Mouse (Mus musculus) embryonic facial prominence, embryonic 14.5 days (tissue): ENCODE measurements around the gene Tmem30a. TPM values are rescaled to one million over a fixed set of nuclear protein-coding genes. Genes with fewer than 3 reads are reported as not detected.
A peak's percentile ranks its signal among the peaks of the same experiment; 100 is the strongest.

Experiments
- ATAC-seq: fragments of 200-750 bp; cut with Nextera tagmentation; 2 replicates; pipeline ENCODE4 v1.8.0; 2017; ENCODE audit warnings: low read depth, moderate number of reproducible peaks, moderate TSS enrichment
- DNase-seq: peaks from one replicate; pipeline ENCODE4 v3.0.0-alpha.2; 2015; ENCODE audit warnings: low spot score
- H3K27ac ChIP-seq: fragments of 300-500 bp; sonication (generic); replicated peaks from 2 replicates; pipeline ENCODE4 v1.5.1; 2014; ENCODE audit warnings: low read depth, mild to moderate bottlenecking, low read length, moderate library complexity
- H3K27me3 ChIP-seq: fragments of 300-500 bp; sonication (generic); replicated peaks from 2 replicates; pipeline ENCODE4 v1.6.1; 2014; ENCODE audit warnings: low read length; ENCODE audit not compliant: control insufficient read depth, insufficient read depth
- H3K36me3 ChIP-seq: fragments of 300-500 bp; sonication (generic); 2 replicates; pipeline ENCODE4 v1.6.1; 2014; ENCODE audit warnings: low read length, mixed read lengths; ENCODE audit not compliant: control insufficient read depth, insufficient read depth
- H3K4me1 ChIP-seq: fragments of 300-500 bp; sonication (generic); 2 replicates; pipeline ENCODE4 v1.6.1; 2014; ENCODE audit warnings: antibody characterized with exemption, low read length; ENCODE audit not compliant: control insufficient read depth, insufficient read depth
- H3K4me2 ChIP-seq: fragments of 300-500 bp; sonication (generic); 2 replicates; pipeline ENCODE4 v1.6.1; 2014; ENCODE audit warnings: low read depth, mild to moderate bottlenecking, low read length, moderate library complexity, mixed read lengths
- H3K4me3 ChIP-seq: fragments of 300-500 bp; sonication (generic); 2 replicates; pipeline ENCODE4 v1.5.1; 2014; ENCODE audit warnings: low read depth, mild to moderate bottlenecking, low read length
- H3K9ac ChIP-seq: fragments of 300-500 bp; sonication (generic); 2 replicates; pipeline ENCODE4 v1.6.1; 2014; ENCODE audit warnings: low read depth, mild to moderate bottlenecking, low read length, moderate library complexity, mixed read lengths
- H3K9me3 ChIP-seq: fragments of 300-500 bp; sonication (generic); 2 replicates; pipeline ENCODE4 v1.6.1; 2016; ENCODE audit warnings: low read length; ENCODE audit not compliant: control insufficient read depth
- WGBS: fragments of 180-500 bp; shearing (Covaris S2); extraction: QIAGEN DNeasy Blood & Tissue Kit; methylation state at CpG from one replicate; pipeline ENCODE4 v1.1.7; 2014; 5-methylcytosine and 5-hydroxymethylcytosine counted together
- polyA plus RNA-seq: library from polyadenylated mRNA; unstranded; fragments of >200 nt; fragmentation: Nextera tagmentation; extraction: Ambion mirVana; gene quantifications from 2 replicates; pipeline ENCODE4 v1.2.1, GENCODE M21; 2014

Tmem30a gene
- polyA plus RNA-seq, 1 experiment from 2014 or later: 74.4 TPM

DNA sequence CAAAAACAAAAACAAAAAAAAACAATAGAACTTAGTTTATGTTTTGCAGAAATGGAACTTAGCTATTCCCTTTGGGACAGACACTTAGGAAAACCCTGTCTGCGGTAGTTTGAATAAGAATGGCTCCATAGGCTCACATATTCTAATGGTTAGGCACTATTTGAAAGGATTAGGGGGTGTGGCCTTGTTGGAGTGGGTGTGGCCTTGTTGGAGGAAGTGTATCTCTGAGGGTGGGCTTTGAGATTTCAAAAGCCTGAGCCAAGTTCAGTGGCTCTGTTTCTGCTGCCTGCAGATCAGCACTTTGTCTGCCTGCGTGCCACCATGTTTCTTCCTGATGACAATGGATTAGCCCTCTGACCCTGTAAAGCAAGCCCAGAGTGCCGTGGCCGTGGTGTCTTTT, 48.3 kb downstream of the Tmem30a start:
- Histone ChIP-seq H3K9me3 (no peaks in the 10 kb centered on the region), H3K4me3 (no peak overlapping the region), H3K27me3 (no peaks in the 10 kb centered on the region), H3K27ac (no peak overlapping the region), H3K36me3 (no peaks in the 10 kb centered on the region), H3K4me2 (no peak overlapping the region), H3K9ac (no peak overlapping the region), H3K4me1 (no peaks in the 10 kb centered on the region)
- 62% methylated on average over 4 of the region's 4 CpGs for WGBS
- no peak for ATAC-seq
- no peak for DNase-seq

GRCm38 (mm10) chr9:79735608-79736007, 57.7 kb downstream of the Tmem30a start:
- no peak for ATAC-seq
- no peak overlapping the region for H3K27ac ChIP-seq
- no peaks in the 10 kb centered on the region for H3K4me1 ChIP-seq
- H3K4me2 ChIP-seq: no peak overlapping the region
- 83% methylated on average over 6 of the region's 6 CpGs for WGBS
- H3K4me3 ChIP-seq: no peak overlapping the region
- H3K9me3 ChIP-seq: no peaks in the 10 kb centered on the region
- no peaks in the 10 kb centered on the region for H3K27me3 ChIP-seq
- no peak overlapping the region for H3K9ac ChIP-seq
- DNase-seq: no peak
- no peaks in the 10 kb centered on the region for H3K36me3 ChIP-seq

GRCm38 (mm10) chr9:79730301-79730700, 63.0 kb downstream of the Tmem30a start:
- Histone ChIP-seq H3K27ac (no peak overlapping the region), H3K9me3 (no peaks in the 10 kb centered on the region), H3K4me1 (no peaks in the 10 kb centered on the region), H3K36me3 (no peaks in the 10 kb centered on the region), H3K4me2 (no peak overlapping the region), H3K27me3 (no peaks in the 10 kb centered on the region), H3K9ac (no peak overlapping the region), H3K4me3 (no peak overlapping the region)
- no peak for DNase-seq
- no peak for ATAC-seq
- 73% methylated on average over 5 of the region's 5 CpGs for WGBS

DNA sequence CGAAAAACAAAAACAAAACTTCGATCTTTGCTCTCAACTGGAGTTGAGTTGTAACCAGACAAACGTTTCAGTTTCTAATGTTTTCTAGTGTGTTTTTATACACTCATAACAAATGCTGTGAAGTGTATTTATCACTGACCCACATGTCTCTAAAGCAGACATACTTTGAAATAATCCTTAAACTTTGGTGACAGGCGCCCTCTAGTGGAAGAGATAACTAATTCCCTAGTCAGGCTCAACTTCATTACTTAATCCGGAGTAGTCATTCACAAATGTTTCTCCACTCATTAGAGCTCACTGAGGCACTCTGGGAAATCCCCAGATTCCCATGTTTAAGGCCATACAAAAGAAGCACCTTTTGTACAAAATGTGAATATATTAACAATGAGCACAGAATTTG, 70.2 kb downstream of the Tmem30a start:
- no peaks in the 10 kb centered on the region for H3K9me3 ChIP-seq
- no peak overlapping the region for H3K27ac ChIP-seq
- H3K27me3 ChIP-seq: peaks cover 10% of the 10 kb centered on the region; the same call in 1 of the 2 replicates
- ATAC-seq (no peak), DNase-seq (peak; percentile 85)
- no peak overlapping the region for H3K4me3 ChIP-seq
- peaks cover 4% of the 10 kb centered on the region for H3K4me1 ChIP-seq
- no peak overlapping the region for H3K9ac ChIP-seq
- WGBS: 34% methylated on average over 5 of the region's 5 CpGs
- no peak overlapping the region for H3K4me2 ChIP-seq
- no peaks in the 10 kb centered on the region for H3K36me3 ChIP-seq

DNA sequence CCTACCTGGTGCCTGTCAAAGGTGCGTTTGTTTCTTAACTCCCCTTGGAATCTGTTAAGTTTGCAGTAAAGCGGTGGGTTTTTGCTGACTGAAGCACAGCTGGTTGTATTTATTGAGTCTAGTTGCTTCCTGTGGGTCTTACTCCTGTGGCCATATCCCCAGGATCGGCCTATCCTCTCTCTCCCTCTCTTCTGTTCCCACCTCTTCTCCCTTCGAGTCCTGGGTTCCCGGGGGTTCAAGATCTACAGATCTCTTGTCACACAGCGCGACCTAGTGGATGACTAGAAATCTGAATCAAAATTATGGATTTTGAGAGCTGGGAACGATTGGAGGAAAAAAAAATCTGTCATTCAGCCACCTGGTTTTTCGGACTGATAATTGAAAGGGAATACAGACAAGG, 72.3 kb downstream of the Tmem30a start:
- Histone ChIP-seq H3K9me3 (no peaks in the 10 kb centered on the region), H3K27ac (no peak overlapping the region), H3K36me3 (no peaks in the 10 kb centered on the region), H3K4me3 (no peak overlapping the region), H3K4me1 (peaks cover 4% of the 10 kb centered on the region), H3K4me2 (peak overlapping the region; percentile 69), H3K27me3 (peaks cover 10% of the 10 kb centered on the region; the same call in 1 of the 2 replicates), H3K9ac (no peak overlapping the region)
- ATAC-seq (no peak), DNase-seq (peak; percentile 91)
- 5% methylated on average over 9 of the region's 9 CpGs for WGBS

DNA sequence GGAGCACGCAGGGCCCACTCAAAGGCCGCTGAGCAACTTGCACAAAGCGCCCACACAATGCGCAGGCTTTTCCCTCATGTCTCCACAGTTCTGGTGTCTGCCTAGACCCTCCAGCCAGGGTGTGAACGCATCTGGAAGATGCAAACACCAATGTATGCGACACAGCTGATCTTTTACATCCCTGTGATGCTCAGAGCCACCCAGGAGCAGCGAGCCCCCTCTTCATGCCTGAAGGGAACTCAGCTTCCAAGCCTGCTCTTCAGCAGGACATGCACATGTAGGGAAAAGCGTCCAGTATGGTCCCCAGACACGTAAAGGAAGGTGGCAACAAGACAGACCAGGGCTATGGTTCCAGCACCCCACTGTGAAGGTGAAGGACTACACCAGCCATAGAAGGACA, 73.2 kb downstream of the Tmem30a start:
- Histone ChIP-seq H3K9ac (peak overlapping the region; percentile 86; the same call in 1 of the 2 replicates), H3K27me3 (peaks cover 10% of the 10 kb centered on the region; the same call in 1 of the 2 replicates), H3K9me3 (no peaks in the 10 kb centered on the region), H3K4me3 (peak overlapping the region; percentile 56; the same call in 1 of the 2 replicates), H3K4me1 (peaks cover 8% of the 10 kb centered on the region), H3K4me2 (peak overlapping the region; percentile 69), H3K27ac (0 out of 2 replicates have a peak overlapping the region, but pooled peaks have one; percentile 93), H3K36me3 (no peaks in the 10 kb centered on the region)
- ATAC-seq (no peak), DNase-seq (no peak)
- WGBS: 48% methylated on average over 9 of the region's 9 CpGs

GRCm38 (mm10) chr9:79719451-79719850, 73.9 kb downstream of the Tmem30a start:
- ATAC-seq: no peak
- H3K9me3 ChIP-seq: no peaks in the 10 kb centered on the region

More at GRCm38 (mm10) chr9:79719451-79719850, 73.9 kb downstream of the Tmem30a start:
- peak overlapping the region; percentile 93 for H3K27ac ChIP-seq
- H3K4me2 ChIP-seq: peak overlapping the region; percentile 69
- peaks cover 10% of the 10 kb centered on the region; the same call in 1 of the 2 replicates for H3K27me3 ChIP-seq
- peak; percentile 64 for DNase-seq
- peak overlapping the region; percentile 86 for H3K9ac ChIP-seq
- peaks cover 15% of the 10 kb centered on the region for H3K4me1 ChIP-seq
- no peaks in the 10 kb centered on the region for H3K36me3 ChIP-seq
- H3K4me3 ChIP-seq: peak overlapping the region; percentile 56
- WGBS: 4% methylated on average over 28 of the region's 28 CpGs

Other genes with a start within 250 kb of the Tmem30a start
- gene Col12a1, start 74.7 kb downstream of the Tmem30a start, polyA plus RNA-seq: 285 and 301 TPM in 2 replicates
- 644 and 755 TPM in 2 replicates for gene Cox7a2, start 33.6 kb downstream of the Tmem30a start, polyA plus RNA-seq
- gene Filip1, start 219.3 kb upstream of the Tmem30a start, polyA plus RNA-seq: 10.1 and 10.4 TPM in 2 replicates